Comparison of ENCODE assay signal across 8 mouse cellular contexts in the genomic region with DNA sequence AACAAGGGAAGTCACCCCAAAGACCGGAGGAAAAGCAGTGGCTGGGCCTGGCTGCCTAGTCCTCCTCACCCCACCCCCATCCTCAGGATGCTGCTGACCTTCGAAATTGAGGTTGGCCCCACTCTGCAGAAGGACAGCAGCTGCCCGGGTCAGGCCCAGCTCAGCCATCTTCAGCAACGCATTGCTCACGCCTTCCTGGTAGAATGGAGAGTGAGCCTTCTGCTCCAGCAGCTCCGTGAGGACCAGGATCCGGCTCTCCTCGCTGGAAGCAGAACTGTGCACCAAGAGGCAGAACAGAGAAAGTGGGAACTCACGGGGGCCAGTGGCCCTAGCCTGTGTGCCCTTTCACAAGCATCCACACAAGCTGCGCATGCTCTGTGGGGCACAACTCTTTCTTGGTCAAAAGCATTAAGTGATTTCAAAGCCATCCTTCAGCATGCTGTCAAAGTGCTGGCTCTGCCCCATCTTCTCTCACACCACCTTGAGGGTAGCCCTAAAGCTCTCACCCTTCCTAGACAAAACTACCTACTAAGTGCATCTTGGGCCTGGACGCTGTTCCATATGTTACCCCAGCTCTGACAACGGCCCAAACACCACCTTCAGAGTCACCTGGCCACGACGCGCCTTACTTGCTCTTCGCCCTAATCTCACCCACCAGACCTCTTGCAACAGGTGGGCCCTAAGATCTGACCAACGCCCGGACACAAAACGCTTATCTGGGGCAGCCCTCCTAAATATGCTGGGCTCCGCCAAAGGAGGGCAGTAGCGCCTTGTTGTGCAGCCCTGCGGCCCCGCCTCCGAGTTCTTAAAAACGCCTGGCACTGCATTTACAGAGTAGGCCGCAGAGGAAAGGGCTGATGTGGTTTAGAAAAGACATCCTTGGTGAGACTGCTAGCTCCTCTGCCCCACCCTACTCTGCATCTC. TPM values are rescaled to one million over a fixed set of nuclear protein-coding genes. Genes with fewer than 3 reads are reported as not detected.
DNase-seq lines count a peak whose midpoint lies in the region; ATAC-seq lines count a peak whose summit lies in the region.

No protein-coding gene starts in this region.

- H3K4me3 ChIP-seq in heart, embryonic 10.5 days: peak overlapping the region; percentile 99
- peak overlapping the region; percentile 87 for H3K4me3 ChIP-seq in kidney, embryonic 15.5 days (replicated peaks)
- peak overlapping the region; percentile 93 for H3K4me3 ChIP-seq in liver, embryonic 15.5 days (replicated peaks)

- no peak; the same call in 1 of the 2 replicates for ATAC-seq in kidney, embryonic 15.5 days (replicated peaks; ENCODE audit: low FRiP score)
- ATAC-seq in liver, embryonic 15.5 days (ENCODE audit: insufficient read depth): peak; percentile 77

- peak overlapping the region; percentile 90 for H3K27ac ChIP-seq in heart, embryonic 10.5 days
- peak overlapping the region; percentile 78 for H3K27ac ChIP-seq in kidney, embryonic 15.5 days
- peak overlapping the region; percentile 92 for H3K27ac ChIP-seq in liver, embryonic 15.5 days (replicated peaks)

- no peaks in the 10 kb centered on the region for H3K27me3 ChIP-seq in heart, embryonic 10.5 days (ENCODE audit: insufficient read depth, poor library complexity, severe bottlenecking)
- H3K27me3 ChIP-seq in kidney, embryonic 15.5 days: no peaks in the 10 kb centered on the region
- H3K27me3 ChIP-seq in liver, embryonic 15.5 days: no peaks in the 10 kb centered on the region

- no peaks in the 10 kb centered on the region for H3K9me3 ChIP-seq in heart, embryonic 10.5 days
- no peaks in the 10 kb centered on the region for H3K9me3 ChIP-seq in kidney, embryonic 15.5 days (replicated peaks)
- no peaks in the 10 kb centered on the region for H3K9me3 ChIP-seq in liver, embryonic 15.5 days (replicated peaks)

- H3K4me2 ChIP-seq in kidney, embryonic 15.5 days: peak overlapping the region; percentile 90
- peak overlapping the region; percentile 72 for H3K4me2 ChIP-seq in liver, embryonic 15.5 days

- 36% methylated on average over 26 of the region's 26 CpGs for WGBS in heart, embryonic 10.5 days
- 33% methylated on average over 26 of the region's 26 CpGs for WGBS in kidney, embryonic 15.5 days
- WGBS in liver, embryonic 15.5 days (ENCODE audit: insufficient replicate concordance): 26% methylated on average over 26 of the region's 26 CpGs

- peaks cover 46% of the 10 kb centered on the region for H3K36me3 ChIP-seq in heart, embryonic 10.5 days
- H3K36me3 ChIP-seq in kidney, embryonic 15.5 days: peaks cover 45% of the 10 kb centered on the region
- peaks cover 48% of the 10 kb centered on the region for H3K36me3 ChIP-seq in liver, embryonic 15.5 days (replicated peaks)

- DNase-seq in ovary, postnatal 36 days (ENCODE audit: low spot score): peak; percentile 61
- DNase-seq in ovary, adult 18-20 months (ENCODE audit: low spot score): no peak
- DNase-seq in c-Kit-positive CD71-positive TER-119-negative erythroid progenitor cells, embryonic 14.5 days (ENCODE audit: low read depth): peak; percentile 92
- peak; percentile 94 for DNase-seq in heart, embryonic 10.5 days (ENCODE audit: low spot score)
- peak; percentile 48 for DNase-seq in neural tube, embryonic 10.5 days (ENCODE audit: extremely low spot score, low spot score)
- DNase-seq in thymus, adult 18-20 months: peak; percentile 26 to 36

- H3K9ac ChIP-seq in kidney, embryonic 15.5 days: peak overlapping the region; percentile 92
- peak overlapping the region; percentile 92 for H3K9ac ChIP-seq in liver, embryonic 15.5 days

- H3K4me1 ChIP-seq in heart, embryonic 10.5 days: peaks cover 40% of the 10 kb centered on the region
- peaks cover 40% of the 10 kb centered on the region for H3K4me1 ChIP-seq in kidney, embryonic 15.5 days
- H3K4me1 ChIP-seq in liver, embryonic 15.5 days (replicated peaks): peaks cover 42% of the 10 kb centered on the region

RNA-seq across cellular contexts. Expression of a gene that starts 3.0 kb away (rescaled TPM):
- polyA plus RNA-seq in heart, embryonic 10.5 days (2016; fragmentation: Nextera tagmentation; extraction: Ambion mirVana): 31.3 and 40.1 TPM in 2 replicates
- polyA plus RNA-seq in kidney, embryonic 15.5 days (2015; fragmentation: Nextera tagmentation; extraction: Ambion mirVana): 35.5 and 38.3 TPM in 2 replicates
- polyA plus RNA-seq in liver, embryonic 15.5 days (2015; fragmentation: Nextera tagmentation; extraction: Ambion mirVana): 30.0 and 35.0 TPM in 2 replicates

RNA-seq across cellular contexts. Expression of a gene that starts 7.7 kb away (rescaled TPM):
- 49.1 and 73.9 TPM in 2 replicates for polyA plus RNA-seq in heart, embryonic 10.5 days (2016; fragmentation: Nextera tagmentation; extraction: Ambion mirVana)
- 10.6 and 10.9 TPM in 2 replicates for polyA plus RNA-seq in kidney, embryonic 15.5 days (2015; fragmentation: Nextera tagmentation; extraction: Ambion mirVana)
- polyA plus RNA-seq in liver, embryonic 15.5 days (2015; fragmentation: Nextera tagmentation; extraction: Ambion mirVana): 0.23 TPM in 1 of 2 replicates, not detected in the other

RNA-seq across cellular contexts. Expression of a gene that starts 19.5 kb away (rescaled TPM):
- 102 and 116 TPM in 2 replicates for polyA plus RNA-seq in heart, embryonic 10.5 days (2016; fragmentation: Nextera tagmentation; extraction: Ambion mirVana)
- 82.6 and 96.6 TPM in 2 replicates for polyA plus RNA-seq in kidney, embryonic 15.5 days (2015; fragmentation: Nextera tagmentation; extraction: Ambion mirVana)
- polyA plus RNA-seq in liver, embryonic 15.5 days (2015; fragmentation: Nextera tagmentation; extraction: Ambion mirVana): 26.0 and 27.5 TPM in 2 replicates

RNA-seq across cellular contexts. Expression of a gene that starts 23.6 kb away (rescaled TPM):
- polyA plus RNA-seq in heart, embryonic 10.5 days (2016; fragmentation: Nextera tagmentation; extraction: Ambion mirVana): 1.3 and 1.8 TPM in 2 replicates
- polyA plus RNA-seq in kidney, embryonic 15.5 days (2015; fragmentation: Nextera tagmentation; extraction: Ambion mirVana): 3.5 TPM in 2 replicates
- polyA plus RNA-seq in liver, embryonic 15.5 days (2015; fragmentation: Nextera tagmentation; extraction: Ambion mirVana): not detected in 2 replicates
